Mouse (Mus musculus) lung, postnatal 0 days (tissue): ENCODE measurements around the gene Gnat2. TPM values are rescaled to one million over a fixed set of nuclear protein-coding genes. Genes with fewer than 3 reads are reported as not detected.

ENCODE experiments used
- ATAC-seq: fragments of 200-750 bp; cut with Nextera tagmentation; 2 replicates; pipeline ENCODE4 v1.8.0; 2017; ENCODE audit warnings: moderate library complexity
- DNase-seq: peaks from one replicate; pipeline ENCODE4 v3.0.0-alpha.2; 2016; ENCODE audit warnings: low spot score
- H3K27ac ChIP-seq: fragments of 300-500 bp; sonication (generic); 2 replicates; pipeline ENCODE4 v1.5.1; 2014; ENCODE audit warnings: antibody characterized with exemption, mild to moderate bottlenecking, low read length, mixed read lengths
- H3K27me3 ChIP-seq: fragments of 300-500 bp; sonication (generic); replicated peaks from 2 replicates; pipeline ENCODE4 v1.6.1; 2014; ENCODE audit warnings: low read length, mixed read lengths; ENCODE audit not compliant: insufficient read depth
- H3K36me3 ChIP-seq: fragments of 300-500 bp; sonication (generic); 2 replicates; pipeline ENCODE4 v1.6.1; 2014; ENCODE audit warnings: low read length, mixed read lengths; ENCODE audit not compliant: insufficient read depth
- H3K4me1 ChIP-seq: fragments of 300-500 bp; sonication (generic); 2 replicates; pipeline ENCODE4 v1.6.1; 2014; ENCODE audit warnings: antibody characterized with exemption, low read depth, low read length, mixed read lengths; ENCODE audit not compliant: insufficient read depth
- H3K4me2 ChIP-seq: fragments of 300-500 bp; sonication (generic); replicated peaks from 2 replicates; pipeline ENCODE4 v1.6.1; 2014; ENCODE audit warnings: low read depth, mild to moderate bottlenecking, low read length, moderate library complexity, mixed read lengths
- H3K4me3 ChIP-seq: fragments of 300-500 bp; sonication (generic); 2 replicates; pipeline ENCODE4 v1.5.1; 2014; ENCODE audit warnings: low read depth, low read length
- H3K9ac ChIP-seq: fragments of 300-500 bp; sonication (generic); replicated peaks from 2 replicates; pipeline ENCODE4 v1.6.1; 2014; ENCODE audit warnings: low read depth, mild to moderate bottlenecking
- H3K9me3 ChIP-seq: fragments of 300-500 bp; sonication (generic); 2 replicates; pipeline ENCODE4 v1.6.1; 2016; ENCODE audit warnings: low read length, mixed read lengths
- CTCF ChIP-seq: IDR thresholded peaks from 2 replicates; pipeline ENCODE4 v1.5.1; 2016; ENCODE audit warnings: antibody characterized with exemption, mild to moderate bottlenecking
- EP300 ChIP-seq: IDR thresholded peaks from 2 replicates; pipeline ENCODE4 v1.6.1; 2016; ENCODE audit warnings: antibody characterized with exemption, mild to moderate bottlenecking, control low read depth
- WGBS: fragments of 180-500 bp; shearing (Covaris S2); extraction: QIAGEN DNeasy Blood & Tissue Kit; methylation state at CpG from one replicate; pipeline ENCODE4 v1.1.7; 2014; 5-methylcytosine and 5-hydroxymethylcytosine counted together
- polyA plus RNA-seq: library from polyadenylated mRNA; unstranded; fragments of >200 nt; fragmentation: Nextera tagmentation; extraction: Ambion mirVana; gene quantifications from 2 replicates; pipeline ENCODE4 v1.2.1, GENCODE M21; 2015

The Gnat2 gene
- polyA plus RNA-seq, 1 experiment from 2014 or later = 0.33 TPM

DNA sequence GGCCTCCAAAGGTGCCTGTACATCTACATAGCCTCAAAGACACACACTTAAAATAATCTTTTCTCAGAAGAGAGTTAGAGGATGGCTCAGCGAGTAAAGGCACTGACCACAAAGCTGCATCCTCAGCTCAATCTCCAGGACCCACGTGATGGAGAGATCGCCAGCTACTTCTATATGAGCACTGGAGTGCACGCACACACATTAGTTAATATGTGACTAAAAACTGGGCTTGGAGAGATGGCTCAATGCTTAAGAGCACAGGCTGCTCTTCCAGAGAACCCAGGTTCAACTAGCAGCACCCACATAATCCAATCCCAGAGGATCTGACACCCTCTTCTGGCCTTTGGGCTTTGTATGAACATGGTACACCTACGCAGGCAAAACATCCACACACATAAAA, 38.6 kb downstream of the Gnat2 start:
- Histone ChIP-seq H3K27me3 (no peaks in the 10 kb centered on the region), H3K36me3 (no peaks in the 10 kb centered on the region), H3K27ac (no peak overlapping the region), H3K9ac (no peak overlapping the region), H3K9me3 (no peaks in the 10 kb centered on the region), H3K4me2 (no peak overlapping the region), H3K4me1 (peaks cover 9% of the 10 kb centered on the region; the same call in 1 of the 2 replicates), H3K4me3 (no peak overlapping the region)
- DNase-seq (peak; percentile 48), ATAC-seq (peak; percentile 43)
- TF ChIP-seq CTCF (no peak), EP300 (no peak)
- 70% methylated on average over 5 of the region's 5 CpGs for WGBS

DNA sequence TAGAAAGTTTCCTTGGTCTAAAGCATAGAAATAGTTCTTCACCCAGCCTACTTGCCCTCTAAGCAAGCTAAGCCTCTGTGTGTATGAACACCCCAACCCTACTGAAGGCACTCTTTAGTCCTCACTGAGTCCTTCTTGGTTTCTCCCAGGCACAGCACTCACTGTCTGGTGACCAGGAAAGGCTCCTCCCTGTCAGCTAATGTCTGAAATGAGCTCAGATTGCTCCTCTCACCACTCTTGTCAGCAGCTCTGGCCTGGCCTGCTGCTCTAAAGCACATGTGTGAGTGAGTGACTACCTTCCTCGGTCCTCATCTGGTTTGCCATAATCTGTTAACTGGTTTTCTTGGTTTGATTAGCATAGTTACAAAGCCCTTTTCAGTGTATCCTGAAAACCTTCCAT, 39.2 kb downstream of the Gnat2 start:
- Histone ChIP-seq H3K27ac (peak overlapping the region; percentile 47), H3K4me3 (no peak overlapping the region), H3K4me2 (no peak overlapping the region), H3K9me3 (no peaks in the 10 kb centered on the region), H3K9ac (no peak overlapping the region), H3K4me1 (peaks cover 9% of the 10 kb centered on the region; the same call in 1 of the 2 replicates), H3K36me3 (no peaks in the 10 kb centered on the region), H3K27me3 (no peaks in the 10 kb centered on the region)
- 0 out of 2 replicates have a peak, but pooled peaks have one; percentile 16 for ATAC-seq
- DNase-seq = no peak
- WGBS = 65% methylated on average over 1 of the region's 1 CpGs
- no peak for TF ChIP-seq EP300
- no peak for TF ChIP-seq CTCF

DNA sequence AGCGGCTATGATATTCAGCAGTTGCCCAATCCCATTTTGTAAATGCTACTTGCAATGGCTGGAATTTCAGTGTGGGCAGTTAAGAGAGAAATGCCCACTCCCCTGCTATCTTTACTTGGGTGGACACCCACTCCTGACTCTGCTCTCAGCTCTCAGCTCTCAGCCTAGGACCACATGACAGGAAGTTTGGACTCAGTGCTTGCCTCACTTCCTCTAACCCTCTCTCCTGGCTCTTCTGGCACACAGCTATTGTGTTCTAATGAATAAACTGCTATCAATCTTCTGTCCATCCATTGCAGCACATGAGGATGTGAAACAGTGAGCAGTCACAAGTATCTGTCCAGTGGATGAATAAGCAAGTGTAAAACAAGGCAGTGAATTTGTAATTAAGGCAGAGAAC, 39.9 kb downstream of the Gnat2 start:
- WGBS = 41% methylated on average over 1 of the region's 1 CpGs
- no peaks in the 10 kb centered on the region for H3K27me3 ChIP-seq
- peaks cover 9% of the 10 kb centered on the region; the same call in 1 of the 2 replicates for H3K4me1 ChIP-seq
- ATAC-seq = peak; percentile 79
- H3K9ac ChIP-seq = no peak overlapping the region
- no peaks in the 10 kb centered on the region for H3K36me3 ChIP-seq
- no peaks in the 10 kb centered on the region for H3K9me3 ChIP-seq
- peak; percentile 50 for DNase-seq
- TF ChIP-seq CTCF (no peak), EP300 (no peak)
- H3K4me3 ChIP-seq = no peak overlapping the region
- peak overlapping the region; percentile 47; the same call in 1 of the 2 replicates for H3K27ac ChIP-seq
- H3K4me2 ChIP-seq = no peak overlapping the region

DNA sequence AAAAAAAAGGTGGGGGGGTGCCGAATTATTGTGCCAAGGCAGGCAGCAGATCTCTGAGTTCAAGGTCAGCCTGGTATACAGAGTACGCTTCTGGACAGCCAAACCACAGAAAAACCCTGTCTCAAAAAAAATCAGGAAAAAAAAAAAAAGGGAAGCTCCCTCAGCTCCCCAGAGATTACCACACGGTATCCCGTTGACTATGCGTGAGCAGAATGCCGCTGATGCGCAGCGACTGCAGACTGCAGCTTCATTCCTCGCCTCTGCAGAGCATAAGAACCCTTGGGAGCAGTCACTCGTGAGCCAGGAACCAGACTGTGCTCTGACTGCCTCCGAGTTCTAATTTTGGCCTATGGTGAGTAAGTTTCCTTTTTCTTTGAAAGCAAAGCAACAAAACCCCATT, 42.1 kb downstream of the Gnat2 start:
- Histone ChIP-seq H3K9me3 (no peaks in the 10 kb centered on the region), H3K9ac (no peak overlapping the region), H3K27ac (no peak overlapping the region), H3K4me1 (peaks cover 9% of the 10 kb centered on the region; the same call in 1 of the 2 replicates), H3K4me3 (no peak overlapping the region), H3K4me2 (no peak overlapping the region), H3K27me3 (no peaks in the 10 kb centered on the region), H3K36me3 (no peaks in the 10 kb centered on the region)
- ATAC-seq (no peak), DNase-seq (no peak)
- 77% methylated on average over 11 of the region's 11 CpGs for WGBS
- TF ChIP-seq EP300 (no peak), CTCF (no peak)

DNA sequence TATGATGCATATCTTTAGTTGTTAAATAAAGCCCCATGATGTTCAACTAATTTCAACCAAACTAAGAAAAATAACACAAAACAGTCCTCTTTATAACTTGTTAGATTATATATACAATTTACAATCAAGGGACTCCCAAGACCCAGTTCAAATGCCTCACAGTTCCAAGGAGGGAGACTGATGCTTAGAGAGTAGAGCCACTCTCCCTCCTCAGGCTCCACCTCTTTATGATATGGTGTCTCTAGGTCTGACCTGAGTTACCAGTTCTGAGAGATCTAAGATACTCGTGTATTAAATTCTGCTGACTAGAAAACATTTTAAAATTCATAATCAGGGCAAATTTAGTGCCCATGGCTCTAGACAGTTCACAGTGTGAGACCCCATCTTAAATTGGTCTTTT, 46.5 kb downstream of the Gnat2 start:
- Histone ChIP-seq H3K4me2 (no peak overlapping the region), H3K9ac (no peak overlapping the region), H3K4me1 (no peaks in the 10 kb centered on the region; the same call in 1 of the 2 replicates), H3K27me3 (no peaks in the 10 kb centered on the region), H3K27ac (no peak overlapping the region), H3K36me3 (no peaks in the 10 kb centered on the region), H3K4me3 (no peak overlapping the region), H3K9me3 (no peaks in the 10 kb centered on the region)
- ATAC-seq (no peak), DNase-seq (no peak)
- TF ChIP-seq CTCF (no peak), EP300 (no peak)
- WGBS = 74% methylated on average over 1 of the region's 1 CpGs

DNA sequence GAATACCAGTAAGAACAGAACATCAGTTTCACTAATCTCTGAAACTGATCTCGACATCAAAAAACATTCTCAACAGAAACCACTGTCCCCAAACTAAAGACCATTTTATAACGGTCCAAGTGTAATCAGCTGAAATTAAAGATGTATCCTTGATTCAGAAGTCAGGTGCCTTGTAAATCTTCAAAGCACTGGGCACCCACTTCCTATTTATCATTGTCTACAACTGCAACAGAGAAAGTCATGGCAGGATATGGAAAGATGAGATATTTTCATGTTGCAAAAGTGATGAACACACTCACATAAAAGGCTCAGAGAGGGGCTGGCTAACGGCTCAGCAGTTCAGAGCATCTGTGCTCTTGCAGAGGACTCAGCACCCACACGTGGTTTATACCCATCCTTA, 48.2 kb downstream of the Gnat2 start:
- Histone ChIP-seq H3K4me2 (no peak overlapping the region), H3K9me3 (no peaks in the 10 kb centered on the region), H3K36me3 (no peaks in the 10 kb centered on the region), H3K4me1 (peaks cover 3% of the 10 kb centered on the region; the same call in 1 of the 2 replicates), H3K4me3 (no peak overlapping the region), H3K9ac (no peak overlapping the region), H3K27me3 (no peaks in the 10 kb centered on the region), H3K27ac (no peak overlapping the region)
- WGBS = 78% methylated on average over 4 of the region's 4 CpGs
- no peak for ATAC-seq
- no peak for DNase-seq
- TF ChIP-seq CTCF (no peak), EP300 (no peak)
